Mouse (Mus musculus): Measurements from ENCODE around the gene Nod2. TPM values are rescaled to one million over a fixed set of nuclear protein-coding genes. Genes with fewer than 3 reads are reported as not detected.

Nod2 gene
- polyA plus RNA-seq, 1 experiment from 2014 or later: not detected

DNA sequence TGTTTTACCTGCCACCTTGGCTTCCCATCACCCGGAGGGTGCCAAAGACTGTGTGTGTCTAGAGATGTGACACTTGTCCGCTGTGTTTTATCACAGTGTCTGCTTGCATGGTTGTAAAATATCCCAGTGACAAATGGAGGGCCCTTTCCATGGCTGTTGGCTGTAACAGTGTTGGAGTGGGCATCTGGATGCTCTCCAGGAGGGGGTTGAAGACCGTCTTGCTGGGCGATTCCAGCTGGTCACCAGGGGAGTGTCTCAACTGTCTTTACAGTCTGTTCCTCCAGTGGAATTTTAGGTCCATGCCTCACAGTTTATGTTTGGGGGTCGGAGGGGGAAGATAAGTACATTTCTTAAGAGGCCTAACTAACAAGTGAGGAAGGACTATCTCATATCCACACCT is 26.2 kb upstream of the Nod2 start:
- Histone ChIP-seq H3K4me3 (no peak overlapping the region), H3K4me1 (replicated peaks) (no peaks in the 10 kb centered on the region), H3K9me3 (no peaks in the 10 kb centered on the region), H3K4me2 (no peak overlapping the region), H3K9ac (no peak overlapping the region), H3K27ac (replicated peaks) (no peak overlapping the region), H3K36me3 (no peaks in the 10 kb centered on the region), H3K27me3 (peaks cover 21% of the 10 kb centered on the region)
- WGBS: 62% methylated on average over 5 of the region's 5 CpGs
- ATAC-seq (ENCODE audit: low read depth): no peak

DNA sequence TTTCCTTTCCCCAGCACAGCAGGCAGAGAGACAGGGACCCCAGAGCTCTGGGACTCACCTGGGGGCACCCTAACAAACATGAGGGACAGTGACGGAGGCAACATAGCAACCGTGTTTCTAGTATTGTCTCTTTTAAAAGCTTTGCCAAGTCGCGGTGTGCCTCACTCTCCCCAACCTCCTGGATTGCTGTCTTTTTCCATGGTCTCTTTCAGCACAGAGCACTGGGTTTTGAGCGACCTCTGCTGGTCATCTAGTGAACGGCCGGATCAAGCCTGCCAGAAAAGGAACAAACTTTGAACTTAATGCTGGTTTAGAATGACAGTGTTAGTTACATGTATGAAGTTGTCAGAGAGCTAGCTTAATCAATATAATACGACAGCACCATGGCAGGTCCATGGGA is 25.7 kb upstream of the Nod2 start:
- no peak for ATAC-seq (ENCODE audit: low read depth)
- H3K4me1 ChIP-seq (replicated peaks): no peaks in the 10 kb centered on the region
- no peak overlapping the region for H3K27ac ChIP-seq (replicated peaks)
- no peak overlapping the region for H3K9ac ChIP-seq
- WGBS: 2% methylated on average over 8 of the region's 8 CpGs
- no peaks in the 10 kb centered on the region for H3K9me3 ChIP-seq
- H3K36me3 ChIP-seq: no peaks in the 10 kb centered on the region
- no peak overlapping the region for H3K4me3 ChIP-seq
- no peak overlapping the region for H3K4me2 ChIP-seq
- peaks cover 26% of the 10 kb centered on the region for H3K27me3 ChIP-seq

- ATAC-seq (ENCODE audit: low read depth): no peak
- Histone ChIP-seq H3K4me3 (no peak overlapping the region), H3K4me2 (no peak overlapping the region), H3K27me3 (peaks cover 33% of the 10 kb centered on the region), H3K9me3 (no peaks in the 10 kb centered on the region), H3K4me1 (replicated peaks) (peaks cover 8% of the 10 kb centered on the region), H3K36me3 (no peaks in the 10 kb centered on the region), H3K9ac (no peak overlapping the region), H3K27ac (replicated peaks) (no peak overlapping the region)
- 56% methylated on average over 3 of the region's 3 CpGs for WGBS
Measured at GRCm38 (mm10) chr8:88623351-88623750, 23.8 kb upstream of the Nod2 start.

DNA sequence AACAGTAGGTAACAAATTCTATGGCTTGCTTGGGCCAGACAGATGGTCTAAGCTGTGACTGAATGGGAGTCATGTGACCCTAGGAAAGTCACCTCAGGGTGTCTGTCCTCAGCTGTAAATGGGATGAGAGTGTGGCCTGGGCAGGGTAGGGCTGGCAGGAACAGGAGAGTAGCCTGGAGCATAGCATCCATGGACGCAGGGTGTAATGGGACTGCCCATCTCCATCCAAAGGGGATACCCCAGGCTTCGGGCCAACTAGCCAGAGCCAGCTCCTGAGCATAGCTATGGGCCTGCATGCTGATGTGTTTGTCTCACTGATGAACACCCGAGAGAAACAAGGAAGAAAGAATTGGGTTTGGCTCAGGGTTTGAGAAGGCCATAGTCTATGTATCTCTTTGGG is 22.8 kb upstream of the Nod2 start:
- Histone ChIP-seq H3K4me1 (replicated peaks) (peaks cover 10% of the 10 kb centered on the region), H3K36me3 (no peaks in the 10 kb centered on the region), H3K9me3 (no peaks in the 10 kb centered on the region), H3K4me2 (no peak overlapping the region), H3K27me3 (peaks cover 40% of the 10 kb centered on the region), H3K9ac (no peak overlapping the region), H3K27ac (replicated peaks) (no peak overlapping the region), H3K4me3 (no peak overlapping the region)
- no peak for ATAC-seq (ENCODE audit: low read depth)
- WGBS: 78% methylated on average over 3 of the region's 3 CpGs

- H3K27me3 ChIP-seq: peaks cover 30% of the 10 kb centered on the region
- H3K27ac ChIP-seq (replicated peaks): peak overlapping the region; percentile 79; the same call in 1 of the 2 replicates
- H3K9ac ChIP-seq: no peak overlapping the region
- 72% methylated on average over 3 of the region's 3 CpGs for WGBS
- ATAC-seq (ENCODE audit: low read depth): no peak
- no peak overlapping the region for H3K4me2 ChIP-seq
- no peak overlapping the region for H3K4me3 ChIP-seq
- H3K4me1 ChIP-seq (replicated peaks): peaks cover 10% of the 10 kb centered on the region
- H3K36me3 ChIP-seq: no peaks in the 10 kb centered on the region
- no peaks in the 10 kb centered on the region for H3K9me3 ChIP-seq
Measured at GRCm38 (mm10) chr8:88626433-88626832, 20.7 kb upstream of the Nod2 start.

DNA sequence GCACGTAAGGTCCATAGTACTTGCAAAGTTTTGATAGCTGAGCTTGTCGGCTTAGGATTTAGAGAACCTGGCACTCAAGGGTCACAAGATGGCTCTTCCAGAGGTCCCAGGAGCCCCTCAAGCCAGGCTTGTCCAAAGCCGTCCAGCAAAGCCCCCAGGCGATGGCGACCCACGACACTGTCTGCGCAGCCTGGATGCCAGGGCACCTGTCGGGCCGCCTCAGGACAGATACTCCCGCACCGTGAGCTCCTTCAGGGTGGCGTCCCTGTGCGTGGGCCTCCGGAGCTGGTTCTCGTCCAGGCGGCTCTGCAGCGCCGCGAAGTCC is 20.2 kb upstream of the Nod2 start:
- H3K4me1 ChIP-seq (replicated peaks): peaks cover 10% of the 10 kb centered on the region
- WGBS: 12% methylated on average over 19 of the region's 19 CpGs
- H3K27me3 ChIP-seq: peaks cover 30% of the 10 kb centered on the region
- no peak for ATAC-seq (ENCODE audit: low read depth)
- no peaks in the 10 kb centered on the region for H3K36me3 ChIP-seq
- H3K4me2 ChIP-seq: peak overlapping the region; percentile 83
- H3K9ac ChIP-seq: peak overlapping the region; percentile 80
- peak overlapping the region; percentile 79 for H3K27ac ChIP-seq (replicated peaks)
- H3K9me3 ChIP-seq: no peaks in the 10 kb centered on the region
- H3K4me3 ChIP-seq: peak overlapping the region; percentile 51

DNA sequence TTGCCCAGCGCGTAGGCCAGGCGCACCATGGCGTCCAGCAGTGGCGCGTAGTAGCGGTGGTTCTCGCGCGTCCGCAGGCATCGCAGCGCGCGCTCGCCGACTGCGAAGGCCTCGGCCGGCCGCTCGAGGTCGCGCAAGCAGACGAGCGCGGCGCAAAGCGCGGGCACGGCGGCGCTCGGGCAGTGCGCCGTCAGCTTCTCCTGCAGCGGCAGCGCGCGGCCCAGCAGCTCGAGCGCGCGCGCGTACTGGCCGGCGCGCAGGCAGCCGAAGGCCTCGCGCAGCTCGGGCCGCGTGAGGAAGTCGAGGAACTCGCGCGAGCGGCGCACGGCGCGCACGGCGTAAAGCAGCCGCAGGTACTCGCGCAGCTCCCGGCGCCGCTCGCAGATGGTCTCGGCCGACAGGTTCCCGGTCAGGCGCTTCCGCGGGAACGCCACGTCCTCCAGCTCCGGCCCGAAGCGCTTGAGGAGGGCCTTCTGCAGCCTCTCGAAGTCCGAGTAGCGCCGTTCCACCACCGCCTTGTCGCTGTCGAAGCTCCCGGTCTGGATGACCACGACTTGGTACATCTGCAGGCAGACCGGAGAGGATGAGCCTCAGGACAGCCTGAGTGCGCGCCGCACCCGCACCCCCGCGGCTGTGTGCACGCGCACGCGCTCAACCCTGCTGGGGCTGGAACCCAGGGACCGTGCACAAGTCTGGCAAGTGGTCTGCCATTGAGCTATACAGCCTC is 19.7 kb upstream of the Nod2 start:
- Histone ChIP-seq H3K9me3 (no peaks in the 10 kb centered on the region), H3K27ac (replicated peaks) (peak overlapping the region; percentile 79), H3K36me3 (no peaks in the 10 kb centered on the region), H3K4me1 (replicated peaks) (peaks cover 10% of the 10 kb centered on the region), H3K4me2 (peak overlapping the region; percentile 83), H3K4me3 (peak overlapping the region; percentile 51), H3K27me3 (peaks cover 30% of the 10 kb centered on the region), H3K9ac (peak overlapping the region; percentile 80)
- peak; percentile 82 for ATAC-seq (ENCODE audit: low read depth)
- under 1% methylated on average over 101 of the region's 105 CpGs for WGBS

GRCm38 (mm10) chr8:88628001-88628774 is 18.9 kb upstream of the Nod2 start:
- peak overlapping the region; percentile 51 for H3K4me3 ChIP-seq
- peak overlapping the region; percentile 83 for H3K4me2 ChIP-seq
- ATAC-seq (ENCODE audit: low read depth): peak; percentile 26
- 63% methylated on average over 14 of the region's 14 CpGs for WGBS
- no peaks in the 10 kb centered on the region for H3K36me3 ChIP-seq
- H3K9ac ChIP-seq: peak overlapping the region; percentile 80
- peak overlapping the region; percentile 79; the same call in 1 of the 2 replicates for H3K27ac ChIP-seq (replicated peaks)
- no peaks in the 10 kb centered on the region for H3K9me3 ChIP-seq
- peaks cover 30% of the 10 kb centered on the region for H3K27me3 ChIP-seq
- peaks cover 10% of the 10 kb centered on the region for H3K4me1 ChIP-seq (replicated peaks)

GRCm38 (mm10) chr8:88630225-88630624 is 16.9 kb upstream of the Nod2 start:
- no peaks in the 10 kb centered on the region for H3K9me3 ChIP-seq
- no peak for ATAC-seq (ENCODE audit: low read depth)
- H3K27ac ChIP-seq (replicated peaks): no peak overlapping the region
- H3K27me3 ChIP-seq: peaks cover 26% of the 10 kb centered on the region
- 73% methylated on average over 4 of the region's 4 CpGs for WGBS
- H3K9ac ChIP-seq: no peak overlapping the region
- no peak overlapping the region for H3K4me2 ChIP-seq
- peaks cover 10% of the 10 kb centered on the region for H3K4me1 ChIP-seq (replicated peaks)
- no peaks in the 10 kb centered on the region for H3K36me3 ChIP-seq
- no peak overlapping the region for H3K4me3 ChIP-seq

DNA sequence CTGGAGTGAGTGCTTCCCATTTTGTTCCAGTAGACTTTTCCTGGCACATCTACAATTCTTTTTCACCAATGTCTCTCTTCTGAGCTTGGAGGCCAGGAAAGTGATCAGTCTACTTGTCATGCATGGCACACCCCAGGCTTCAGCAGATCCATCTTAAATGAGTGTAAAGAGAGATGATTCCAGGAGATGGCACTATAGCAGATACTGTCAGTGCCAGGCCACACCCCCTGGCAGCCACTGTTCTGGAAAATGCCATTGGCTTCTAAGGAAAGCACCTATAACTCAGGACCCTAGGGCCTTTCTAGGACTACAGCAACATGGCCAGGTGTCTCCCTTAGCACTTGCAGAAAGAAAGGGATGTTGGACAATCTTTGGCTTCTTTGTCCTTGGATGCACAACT is 16.0 kb upstream of the Nod2 start:
- no peak overlapping the region for H3K27ac ChIP-seq (replicated peaks)
- H3K36me3 ChIP-seq: no peaks in the 10 kb centered on the region
- H3K9me3 ChIP-seq: no peaks in the 10 kb centered on the region
- H3K27me3 ChIP-seq: peaks cover 18% of the 10 kb centered on the region
- no peak overlapping the region for H3K4me2 ChIP-seq
- H3K9ac ChIP-seq: no peak overlapping the region
- no peak for ATAC-seq (ENCODE audit: low read depth)
- no peak overlapping the region for H3K4me3 ChIP-seq
- H3K4me1 ChIP-seq (replicated peaks): peaks cover 10% of the 10 kb centered on the region

DNA sequence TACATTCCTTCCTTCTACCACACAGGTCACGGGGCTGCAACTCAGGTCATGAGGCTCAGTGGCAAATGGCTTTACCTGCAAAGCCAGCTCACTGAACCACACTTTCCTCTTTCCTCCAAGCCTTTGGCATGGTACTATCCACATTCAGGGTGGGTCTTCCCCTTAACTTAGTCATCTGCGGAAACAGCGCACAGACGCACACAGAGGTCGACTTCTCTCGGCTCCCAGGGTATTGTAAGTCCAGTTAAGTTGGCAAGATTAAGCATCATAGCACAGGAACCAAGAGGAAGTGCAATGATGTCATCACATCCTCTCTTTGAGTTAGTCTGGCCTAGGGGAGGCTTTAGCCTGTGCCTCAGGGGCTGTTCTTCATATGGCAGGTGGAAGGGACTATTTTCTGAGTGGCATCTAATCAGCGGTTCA is 13.8 kb upstream of the Nod2 start:
- no peak overlapping the region for H3K9ac ChIP-seq
- peaks cover 7% of the 10 kb centered on the region for H3K27me3 ChIP-seq
- H3K4me1 ChIP-seq (replicated peaks): peaks cover 2% of the 10 kb centered on the region
- H3K4me3 ChIP-seq: no peak overlapping the region
- H3K9me3 ChIP-seq: no peaks in the 10 kb centered on the region
- no peak overlapping the region for H3K27ac ChIP-seq (replicated peaks)
- no peak overlapping the region for H3K4me2 ChIP-seq
- ATAC-seq (ENCODE audit: low read depth): no peak
- no peaks in the 10 kb centered on the region for H3K36me3 ChIP-seq
- WGBS: 91% methylated on average over 7 of the region's 7 CpGs

DNA sequence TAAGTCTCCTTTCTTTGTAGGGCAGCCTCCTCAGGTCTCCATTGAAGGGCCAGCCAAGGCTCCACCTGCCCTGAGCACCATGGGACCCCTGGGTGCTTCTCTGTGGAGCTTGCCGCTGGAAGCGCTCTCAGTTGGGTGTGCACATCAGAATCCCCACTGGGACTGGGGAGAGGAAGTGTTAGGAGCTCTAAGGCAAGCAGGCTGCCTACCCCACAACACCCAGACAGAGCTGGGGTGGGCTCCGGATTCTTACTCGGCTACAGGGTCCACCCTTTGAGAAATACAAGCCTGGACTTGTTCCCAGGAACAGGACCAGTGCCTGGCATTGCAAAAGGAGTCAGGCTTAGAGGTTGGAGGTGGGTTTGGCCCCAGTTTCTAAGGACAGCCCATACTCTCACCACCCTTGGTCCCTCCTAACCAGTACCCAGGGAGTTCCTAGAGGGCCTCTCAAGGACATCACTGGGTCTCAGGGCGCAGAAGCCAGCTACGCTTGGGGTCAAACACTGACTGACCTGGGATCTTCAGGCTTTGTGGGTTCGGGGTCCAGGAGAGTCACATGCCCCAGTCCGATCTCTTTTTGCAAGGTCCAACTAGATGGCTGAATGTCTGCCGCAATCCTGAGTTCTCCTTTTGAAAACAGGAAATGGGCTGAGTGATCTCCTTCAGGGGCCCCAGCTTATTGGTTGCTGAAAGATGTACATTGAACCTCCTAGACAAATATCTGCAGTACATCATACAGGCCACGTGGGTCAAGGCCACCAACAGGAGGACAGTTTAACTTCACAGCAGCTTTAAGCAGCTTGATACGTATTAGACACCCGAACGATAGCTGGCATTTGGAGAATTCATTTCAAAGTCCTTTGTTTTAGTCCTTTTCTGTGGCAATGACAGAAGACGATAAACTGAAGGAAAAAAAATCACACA is 11.4 kb upstream of the Nod2 start, which contains the start of gene Snx20:
Snx20 (minus strand) TSS at position 655 of the 924 bp plus-strand sequence.
- Histone ChIP-seq H3K36me3 (no peaks in the 10 kb centered on the region), H3K4me2 (no peak within 1 kb of the TSS), H3K9ac (no peak within 1 kb of the TSS), H3K27ac (replicated peaks) (no peak within 1 kb of the TSS), H3K9me3 (no peaks in the 10 kb centered on the region), H3K4me1 (replicated peaks) (no peaks in the 10 kb centered on the region), H3K4me3 (no peak within 1 kb of the TSS), H3K27me3 (no peaks in the 10 kb centered on the region)
- no peak for ATAC-seq (ENCODE audit: low read depth)
- WGBS: 88% methylated on average over 14 of the region's 14 CpGs
